Mouse (Mus musculus) urinary bladder, postnatal 4 days (tissue): Measurements from ENCODE around the gene Epha2.

Experiments used
- DNase-seq, 2 experiments: peaks; one replicate each; pipeline ENCODE4 v3.0.0; 2021 to 2022; ENCODE audit warnings: low spot score in 2 of 2

Epha2 gene

DNA sequence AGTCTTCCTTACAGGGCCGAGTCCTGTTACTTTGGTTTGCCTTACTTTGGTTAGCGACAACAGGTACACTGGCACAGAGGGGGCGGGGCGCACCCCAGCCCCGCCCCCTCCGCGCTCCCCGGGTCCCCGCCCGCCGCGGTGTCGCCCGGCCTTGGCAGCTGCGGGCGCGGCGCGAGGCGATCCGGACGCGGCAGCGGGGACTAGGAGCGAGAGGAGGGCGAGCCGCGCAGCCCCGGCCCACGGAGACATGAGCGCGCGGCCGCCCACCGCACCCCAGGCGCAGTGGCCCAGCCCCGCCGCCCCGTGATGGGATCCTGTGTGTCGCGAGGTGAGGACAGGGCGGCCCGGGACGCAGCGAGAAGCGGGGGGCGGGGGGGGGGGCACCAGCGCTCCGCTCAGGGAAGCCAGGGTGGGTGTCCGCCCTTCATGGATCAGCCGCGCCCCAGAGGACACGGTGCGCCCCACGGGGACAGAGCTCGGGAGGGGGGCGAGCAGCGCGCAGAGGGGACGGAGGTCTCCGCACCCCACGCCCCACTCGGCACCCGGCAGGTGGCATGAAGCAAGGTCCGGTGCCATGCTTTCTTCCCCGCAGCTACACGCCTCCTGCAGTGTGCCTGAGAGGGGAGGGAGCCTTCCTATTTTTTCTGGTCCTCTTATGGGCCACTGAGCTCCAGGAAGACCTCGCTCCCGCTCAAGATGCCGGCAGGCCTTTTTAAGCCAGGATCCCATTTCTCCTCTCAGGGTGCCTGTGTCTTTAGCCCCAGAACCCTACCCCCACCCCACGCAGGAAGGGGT lies 67.2 kb downstream of the Epha2 start, which contains the start of gene Fam131c:
Fam131c (plus strand) TSS at position 224 of the 795 bp plus-strand sequence.
- DNase-seq = no peak

- DNase-seq = no peak
Measured at GRCm38 (mm10) chr4:141372426-141372825, 71.4 kb downstream of the Epha2 start.
